Mouse (Mus musculus) c-Kit-negative CD71-positive TER-119-positive erythroid progenitor cells, embryonic 14.5 days (primary cell): ENCODE measurements around the gene Ebf1.

Experiments used
- DNase-seq: peaks from one replicate; pipeline ENCODE4 v3.0.0-alpha.2; 2013; ENCODE audit warnings: low read depth, low spot score

Gene Ebf1

GRCm38 (mm10) chr11:44951506-44951905 is 334.4 kb downstream of the Ebf1 start:
- DNase-seq = no peak

GRCm38 (mm10) chr11:44953337-44953736 is 336.2 kb downstream of the Ebf1 start:
- DNase-seq = no peak

GRCm38 (mm10) chr11:44953863-44954262 is 336.7 kb downstream of the Ebf1 start:
- DNase-seq = no peak

- DNase-seq = no peak
Measured at GRCm38 (mm10) chr11:44954362-44954761, 337.2 kb downstream of the Ebf1 start.

- no peak for DNase-seq
Measured at GRCm38 (mm10) chr11:44962746-44963440, 345.8 kb downstream of the Ebf1 start.

- no peak for DNase-seq
Measured at GRCm38 (mm10) chr11:44969011-44969410, 351.9 kb downstream of the Ebf1 start.

GRCm38 (mm10) chr11:44974271-44974670 is 357.2 kb downstream of the Ebf1 start:
- no peak for DNase-seq

- DNase-seq = no peak
Measured at GRCm38 (mm10) chr11:44975151-44975550, 358.0 kb downstream of the Ebf1 start.

- DNase-seq = no peak
Measured at GRCm38 (mm10) chr11:44976254-44976802, 359.2 kb downstream of the Ebf1 start.

- no peak for DNase-seq
Measured at GRCm38 (mm10) chr11:44977921-44978397, 360.8 kb downstream of the Ebf1 start.

- no peak for DNase-seq
Measured at GRCm38 (mm10) chr11:44979391-44979790, 362.3 kb downstream of the Ebf1 start.

- no peak for DNase-seq
Measured at GRCm38 (mm10) chr11:44982225-44982624, 365.1 kb downstream of the Ebf1 start.

GRCm38 (mm10) chr11:44983961-44984360 is 366.8 kb downstream of the Ebf1 start:
- no peak for DNase-seq

- no peak for DNase-seq
Measured at GRCm38 (mm10) chr11:44984381-44984780, 367.3 kb downstream of the Ebf1 start.

GRCm38 (mm10) chr11:44987796-44988195 is 370.7 kb downstream of the Ebf1 start:
- no peak for DNase-seq

- DNase-seq = no peak
Measured at GRCm38 (mm10) chr11:45002681-45003286, 385.7 kb downstream of the Ebf1 start.

- no peak for DNase-seq
Measured at GRCm38 (mm10) chr11:45003716-45004437, 386.8 kb downstream of the Ebf1 start.

GRCm38 (mm10) chr11:45007311-45007710 is 390.2 kb downstream of the Ebf1 start:
- no peak for DNase-seq

- DNase-seq = no peak
Measured at GRCm38 (mm10) chr11:45008078-45008477, 391.0 kb downstream of the Ebf1 start.

GRCm38 (mm10) chr11:45008760-45009159 is 391.6 kb downstream of the Ebf1 start:
- DNase-seq = no peak

GRCm38 (mm10) chr11:45012081-45012480 is 395.0 kb downstream of the Ebf1 start:
- DNase-seq = no peak

GRCm38 (mm10) chr11:45017493-45017892 is 400.4 kb downstream of the Ebf1 start:
- DNase-seq = no peak
